Mouse (Mus musculus) naive thymus-derived CD4-positive, alpha-beta T cell, adult 2 months (primary cell): ENCODE results near the gene Gm2888.
"Not testable (repeated sequence)": the region's sequence is repeated elsewhere in the genome, so short reads cannot be mapped to it uniquely, and the experiment has no call there.

Experiments
- DNase-seq: peaks from one replicate; pipeline ENCODE4 v3.0.0-alpha.2; 2011; ENCODE audit warnings: low read depth

Gm2888 gene

GRCm38 (mm10) chr14:3029702-3030101, at the start of gene Gm2888:
Gene Gm2888, plus strand, starts transcription at chr14:3030002.
- not testable (repeated sequence) for DNase-seq

- not testable (repeated sequence) for DNase-seq
Observed at GRCm38 (mm10) chr14:3048727-3049512, 19.1 kb downstream of the Gm2888 start, which contains the start of gene Gm2897. Gene Gm2897, plus strand, starts transcription at chr14:3049285.

- DNase-seq = not testable (repeated sequence)
Observed at GRCm38 (mm10) chr14:3049513-3049800, 19.7 kb downstream of the Gm2888 start.

- not testable (repeated sequence) for DNase-seq
Observed at GRCm38 (mm10) chr14:3050087-3050486, 20.3 kb downstream of the Gm2888 start.
